Mouse (Mus musculus) Patski (cell line): ENCODE measurements around the gene Rorc. TPM values are rescaled to one million over a fixed set of nuclear protein-coding genes. Genes with fewer than 3 reads are reported as not detected.

Experiments
- ATAC-seq: fragments of 100-300 bp; one replicate; pipeline ENCODE4 v1.8.0; 2021
- CTCF ChIA-PET: fragments of 350-600 bp; sonication (Branson Sonifier 250); formaldehyde crosslinking; loops from one replicate; lab custom pipeline; 2022; ENCODE audit warnings: inconsistent platforms; lab: Charles Lee
- POLR2A ChIA-PET: fragments of 350-600 bp; sonication (Branson Sonifier 250); formaldehyde crosslinking; loops from one replicate; lab custom pipeline; 2022; ENCODE audit warnings: antibody characterized with exemption, inconsistent platforms; lab: Charles Lee
- DNase-seq: peaks from one replicate; pipeline ENCODE4 v3.0.0-alpha.2; 2011; ENCODE audit warnings: low read depth, low spot score
- H3K27me3 ChIP-seq: fragments of 371-371 bp; one replicate; pipeline ENCODE4 v1.5.1; 2021
- CTCF ChIP-seq: fragments of 100-300 bp; IDR thresholded peaks from one replicate; pipeline ENCODE4 v1.5.1; 2021
- in situ Hi-C: fragments of 300-500 bp; cut with MboI; formaldehyde crosslinking; loops from 3 replicates; pipeline ENCODE4 v1.11.1; 2018; ENCODE audit warnings: low pct_unique_long_range_greater_than_20kb, mixed read lengths
- polyA plus RNA-seq: library from polyadenylated mRNA; unstranded; gene quantifications from one replicate; pipeline ENCODE4 v1.2.3, GENCODE M21; 2021

The Rorc gene
- polyA plus RNA-seq, 1 experiment from 2014 or later = 16.1 TPM

DNA sequence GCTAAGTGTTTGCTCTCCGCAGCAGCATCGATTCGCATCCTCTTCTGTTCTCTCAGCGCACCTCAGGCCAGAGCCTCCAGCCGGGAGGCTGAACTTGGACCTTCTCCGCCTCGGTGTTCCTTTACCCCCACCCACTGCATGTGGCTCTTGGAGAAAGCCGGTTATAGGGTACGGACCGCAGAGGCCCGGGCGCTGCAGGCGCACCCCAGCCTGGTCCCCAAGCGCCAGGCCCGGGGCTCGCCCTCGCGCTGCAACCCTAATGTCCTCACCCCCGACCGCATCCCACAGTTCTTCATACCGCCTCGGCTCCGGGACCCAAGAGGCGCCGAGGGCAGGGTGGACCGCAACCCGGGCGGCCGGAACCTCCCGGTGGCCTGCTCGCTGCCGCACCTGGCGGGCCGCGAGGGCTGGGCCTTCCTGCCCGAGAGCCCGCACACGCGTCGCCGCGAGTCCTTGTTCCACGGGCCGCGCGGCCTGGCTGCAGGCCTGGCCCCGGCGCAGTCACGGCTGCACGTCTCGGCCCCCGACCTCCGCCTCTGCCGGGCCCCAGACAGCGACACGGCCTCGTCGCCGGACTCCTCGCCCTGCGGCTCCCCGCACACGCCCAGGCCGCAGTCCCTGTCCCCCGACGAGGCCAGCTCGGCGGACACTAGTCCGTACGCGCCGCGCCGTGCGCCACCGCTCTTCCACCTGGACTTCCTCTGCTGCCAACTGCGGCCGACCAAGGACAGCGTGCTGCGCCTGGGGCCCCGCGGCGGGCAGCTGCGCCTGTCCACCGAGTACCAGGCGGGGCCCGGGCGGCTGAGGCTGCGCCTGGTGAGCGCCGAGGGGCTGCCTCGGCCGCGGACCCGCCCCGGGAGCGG lies 9.1 kb upstream of the Rorc start:
- no peak for DNase-seq
- POLR2A ChIA-PET = interaction anchor here (0.7 kb wide), 1 partner anchor 79 kb away, joined by 3 read pairs; the partner anchor contains the start of gene Mrpl9
- CTCF ChIA-PET = no interaction called here
- no peak for ATAC-seq
- no peak for TF ChIP-seq CTCF
- in situ Hi-C loops = loop anchor here (25.0 kb wide), 1 partner anchor 601 kb away; the partner anchor contains the start of gene Gm5773
- H3K27me3 ChIP-seq = peaks cover 20% of the 10 kb centered on the region

DNA sequence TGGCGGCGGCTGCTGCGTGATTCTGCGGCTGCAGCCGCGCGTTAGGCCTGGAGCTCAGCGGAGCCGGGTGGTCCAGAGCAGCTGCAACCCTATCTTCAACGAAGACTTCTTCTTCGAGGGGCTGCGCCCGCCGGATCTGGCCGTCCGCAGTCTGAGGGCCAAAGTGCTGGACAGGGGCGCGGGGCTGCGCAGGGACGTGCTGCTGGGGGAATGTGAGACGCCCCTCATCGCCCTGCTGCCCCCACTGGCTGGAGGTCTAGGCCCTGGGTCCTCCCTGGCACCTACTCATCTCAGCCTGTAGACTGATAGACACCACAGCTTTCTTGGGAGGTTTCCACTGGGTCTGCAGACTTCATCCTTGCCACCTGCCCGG lies 8.5 kb upstream of the Rorc start:
- no peak for DNase-seq
- ChIA-PET POLR2A (interaction anchor here (0.7 kb wide), 1 partner anchor 79 kb away, joined by 3 read pairs; the partner anchor contains the start of gene Mrpl9), CTCF (interaction anchor here (1.7 kb wide), 1 partner anchor 9 kb away, joined by 4 read pairs; no protein-coding TSS in a partner anchor)
- peaks cover 20% of the 10 kb centered on the region for H3K27me3 ChIP-seq
- no peak for ATAC-seq
- no peak for TF ChIP-seq CTCF
- in situ Hi-C loops = loop anchor here (25.0 kb wide), 1 partner anchor 602 kb away; the partner anchor contains the start of gene Gm5773

DNA sequence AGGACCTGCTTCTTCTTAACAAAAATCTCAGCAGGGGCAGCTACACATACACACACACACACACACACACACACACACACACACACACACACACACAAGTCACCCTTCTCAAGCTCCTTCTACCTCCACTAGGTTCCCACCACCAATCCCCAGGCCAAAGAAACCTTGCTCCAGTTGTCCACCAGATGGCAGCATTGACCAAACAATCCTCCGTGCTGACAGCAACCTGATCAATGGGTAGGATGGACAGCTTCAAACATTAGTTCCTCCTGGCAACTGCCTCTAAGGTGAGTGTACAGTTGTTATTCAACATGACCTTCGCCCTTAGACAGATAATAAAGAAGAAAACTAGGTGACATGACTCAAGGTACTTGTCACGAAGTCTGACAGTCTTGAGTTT lies 5.8 kb upstream of the Rorc start:
- DNase-seq (no peak), ATAC-seq (peak; percentile 49)
- H3K27me3 ChIP-seq = peaks cover 15% of the 10 kb centered on the region
- ChIA-PET CTCF (interaction anchor here (0.7 to 2.7 kb wide), 30 partner anchors 9 to 482 kb away, joined by 3 to 16 read pairs (median 4); no protein-coding TSS in a partner anchor), POLR2A (interaction anchor here (0.6 to 1.6 kb wide), 3 partner anchors 16 to 235 kb away, joined by 3 to 4 read pairs (median 3); no protein-coding TSS in a partner anchor)
- no peak for TF ChIP-seq CTCF
- in situ Hi-C loops = loop anchor here (5.0 to 25.0 kb wide), 4 partner anchors 76 to 604 kb away; partner anchors contain the start of genes Gm5773, Mrpl9 and Oaz3

DNA sequence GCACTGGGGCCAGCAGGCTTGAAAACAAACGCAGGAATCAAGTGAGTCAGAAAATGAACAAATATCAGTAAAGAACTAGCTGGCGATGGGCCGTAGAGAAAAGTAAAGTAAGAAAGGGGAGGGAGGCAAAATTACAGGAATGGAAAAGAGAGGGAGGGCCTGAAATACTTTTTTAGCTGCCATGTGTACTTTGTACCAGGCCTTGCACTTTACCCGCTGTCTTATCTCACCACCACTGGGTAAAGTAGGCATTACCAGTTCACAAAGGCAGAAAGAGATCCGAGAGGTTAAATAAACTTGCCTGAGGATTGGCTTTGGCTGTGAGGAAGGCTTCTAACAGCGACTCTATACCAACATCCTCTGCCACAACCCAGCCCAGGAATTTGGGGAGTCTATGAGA lies 5.1 kb upstream of the Rorc start:
- POLR2A ChIA-PET = interaction anchor here (0.9 to 1.6 kb wide), 3 partner anchors 15 to 78 kb away, joined by 3 to 4 read pairs (median 3); partner anchors contain the start of genes Mrpl9 and Oaz3
- ATAC-seq (no peak), DNase-seq (no peak)
- TF ChIP-seq CTCF = no peak
- CTCF ChIA-PET = interaction anchor here (0.7 to 2.7 kb wide), 22 partner anchors 10 to 356 kb away, joined by 3 to 16 read pairs (median 4); no protein-coding TSS in a partner anchor
- in situ Hi-C loops = loop anchor here (5.0 to 25.0 kb wide), 4 partner anchors 75 to 605 kb away; partner anchors contain the start of genes Gm5773, Mrpl9 and Oaz3
- peaks cover 15% of the 10 kb centered on the region for H3K27me3 ChIP-seq

DNA sequence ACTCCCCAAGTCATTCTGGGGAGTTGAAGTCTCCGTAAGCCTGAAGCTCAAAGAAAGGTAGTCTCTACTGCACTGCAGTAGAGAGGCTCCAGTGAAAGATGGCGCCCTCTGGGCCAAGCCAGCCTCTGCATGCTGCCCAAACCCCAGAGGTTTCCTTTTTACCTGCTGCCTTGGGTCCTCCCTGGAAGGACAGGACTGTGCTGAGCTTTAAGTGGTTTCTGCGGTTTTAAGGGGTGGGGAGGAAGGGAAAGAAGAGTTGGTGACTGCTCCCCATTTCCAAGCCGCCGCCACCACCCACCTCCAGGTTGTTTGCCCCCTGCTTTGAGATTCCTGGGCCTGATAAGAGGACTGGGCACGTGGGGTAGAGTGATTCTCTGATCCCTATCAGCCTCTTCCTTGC lies 4.0 kb upstream of the Rorc start:
- POLR2A ChIA-PET = interaction anchor here (1.1 to 1.4 kb wide), 2 partner anchors 75 to 76 kb away, joined by 3 read pairs; partner anchors contain the start of genes Mrpl9 and Oaz3
- peaks cover 10% of the 10 kb centered on the region for H3K27me3 ChIP-seq
- ATAC-seq = no peak
- DNase-seq = no peak
- in situ Hi-C loops = loop anchor here (5.0 to 25.0 kb wide), 4 partner anchors 74 to 606 kb away; partner anchors contain the start of genes Gm5773, Mrpl9 and Oaz3
- TF ChIP-seq CTCF = no peak
- CTCF ChIA-PET = interaction anchor here (0.9 to 2.7 kb wide), 5 partner anchors 12 to 535 kb away, joined by 3 to 13 read pairs (median 3); no protein-coding TSS in a partner anchor

DNA sequence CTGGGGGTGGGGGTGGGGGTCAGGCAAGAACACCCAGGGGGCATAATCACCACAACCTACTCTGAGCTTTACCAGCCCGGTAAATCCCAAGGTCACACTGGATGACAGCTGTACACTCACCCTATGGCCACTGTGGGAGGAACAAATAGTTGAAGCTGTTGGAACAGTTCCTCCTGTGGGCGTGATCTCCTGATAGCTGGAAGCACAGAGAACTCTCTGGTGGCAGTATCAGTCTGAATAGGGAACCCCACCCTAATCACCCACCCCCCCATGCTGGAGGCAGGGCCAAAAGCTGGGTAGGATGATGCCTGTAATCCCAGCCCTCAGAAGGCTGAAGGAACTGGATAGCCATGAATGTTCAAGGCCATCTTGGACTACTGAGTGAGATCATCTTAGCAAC lies 2.9 kb upstream of the Rorc start:
- ChIA-PET POLR2A (interaction anchor here (0.9 kb wide), 1 partner anchor 74 kb away, joined by 3 read pairs; the partner anchor contains the start of genes Mrpl9 and Oaz3), CTCF (interaction anchor here (1.1 to 1.5 kb wide), 4 partner anchors 20 to 232 kb away, joined by 3 to 5 read pairs (median 4); no protein-coding TSS in a partner anchor)
- in situ Hi-C loops = loop anchor here (5.0 to 25.0 kb wide), 4 partner anchors 73 to 607 kb away; partner anchors contain the start of genes Gm5773, Mrpl9 and Oaz3
- peaks cover 4% of the 10 kb centered on the region for H3K27me3 ChIP-seq
- TF ChIP-seq CTCF = no peak
- DNase-seq = no peak
- no peak for ATAC-seq

DNA sequence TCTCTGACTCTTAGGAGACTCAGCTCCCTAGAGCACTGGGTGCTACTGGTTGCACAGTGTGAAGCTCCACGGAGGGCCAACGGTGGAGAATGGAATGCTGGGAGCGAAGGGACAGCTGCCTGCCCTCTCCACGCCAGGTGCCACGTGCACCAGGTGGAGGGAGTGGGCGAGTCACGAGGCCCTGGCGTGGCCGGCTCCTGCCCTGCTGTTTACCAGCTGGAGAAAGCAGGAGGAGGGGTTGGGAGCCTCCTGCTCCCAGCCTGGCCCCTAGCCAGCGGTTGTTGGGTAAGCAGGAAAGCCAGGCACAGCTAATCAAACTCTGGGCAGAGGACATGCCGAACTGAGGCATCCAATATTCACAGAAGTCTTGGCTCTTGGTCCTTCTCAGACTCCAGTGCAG lies 957 bp upstream of the Rorc start:
- no peaks in the 10 kb centered on the region for H3K27me3 ChIP-seq
- in situ Hi-C loops = loop anchor here (25.0 kb wide), 1 partner anchor 609 kb away; the partner anchor contains the start of gene Gm5773
- peak; percentile 60 for DNase-seq
- peak; percentile 36 for ATAC-seq
- no peak for TF ChIP-seq CTCF
- POLR2A ChIA-PET = no interaction called here
- CTCF ChIA-PET = interaction anchor here (0.9 to 1.1 kb wide), 2 partner anchors 11 to 84 kb away, joined by 3 read pairs; no protein-coding TSS in a partner anchor

DNA sequence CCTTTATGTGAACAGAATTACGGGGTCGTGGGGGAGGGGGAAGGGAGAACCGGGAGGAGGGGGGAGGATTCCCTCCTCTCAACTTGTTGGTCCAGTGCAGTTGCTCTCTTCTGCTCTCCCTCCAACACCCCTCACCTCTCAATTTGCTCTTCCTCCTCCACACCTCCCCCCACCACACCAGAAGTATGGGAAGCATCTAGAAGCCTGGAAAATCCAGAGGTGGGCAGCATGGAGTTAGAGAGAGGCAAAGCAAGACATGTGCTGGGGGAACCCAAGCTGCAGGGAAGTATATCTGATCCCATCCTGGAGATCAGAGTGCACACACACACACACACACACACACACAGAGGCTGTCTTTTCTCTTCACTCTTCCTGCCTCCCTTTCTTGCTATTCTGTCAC lies 556 bp upstream of the Rorc start:
- in situ Hi-C loops = loop anchor here (25.0 kb wide), 1 partner anchor 610 kb away; the partner anchor contains the start of gene Gm5773
- ATAC-seq = no peak
- POLR2A ChIA-PET = no interaction called here

DNA sequence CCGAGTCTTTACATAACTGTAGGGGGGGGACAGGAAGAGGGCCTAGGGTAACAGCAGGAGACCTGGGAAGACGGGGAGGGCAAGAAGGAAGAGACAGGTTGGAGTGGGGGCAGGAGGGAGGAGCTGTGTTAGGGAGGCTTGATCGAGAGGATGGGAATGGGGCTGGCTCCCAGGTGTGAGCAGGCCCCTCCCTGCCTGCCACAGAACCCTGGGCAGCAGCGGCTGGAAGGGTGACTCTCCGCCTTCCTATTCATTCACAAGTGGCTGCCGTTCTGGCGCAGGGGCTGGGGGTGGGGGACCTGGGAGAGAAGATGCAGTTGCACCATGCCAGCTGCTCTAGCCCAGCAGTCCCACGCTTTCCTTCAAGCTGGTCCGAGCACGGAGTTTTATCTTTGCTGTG lies 496 bp downstream of the Rorc start:
- CTCF ChIA-PET = no interaction called here
- ATAC-seq = peak; percentile 11

More for the DNA sequence above, 556 bp upstream of the Rorc start:
- no peak for DNase-seq
- H3K27me3 ChIP-seq = no peaks in the 10 kb centered on the region
- no peak for TF ChIP-seq CTCF
- CTCF ChIA-PET = interaction anchor here (0.9 kb wide), 1 partner anchor 10 kb away, joined by 3 read pairs; no protein-coding TSS in a partner anchor

More for the DNA sequence above, 496 bp downstream of the Rorc start:
- in situ Hi-C loops = loop anchor here (25.0 kb wide), 1 partner anchor 611 kb away; the partner anchor contains the start of gene Gm5773
- POLR2A ChIA-PET = no interaction called here
- DNase-seq = no peak
- no peak for TF ChIP-seq CTCF
- no peaks in the 10 kb centered on the region for H3K27me3 ChIP-seq
